Mouse (Mus musculus) midbrain, embryonic 16.5 days (tissue): ENCODE data around the gene Slc25a34. TPM values are rescaled to one million over a fixed set of nuclear protein-coding genes. Genes with fewer than 3 reads are reported as not detected.

Source experiments
- ATAC-seq: fragments of 200-750 bp; cut with Nextera tagmentation; 2 replicates; pipeline ENCODE4 v1.8.0; 2017; ENCODE audit warnings: moderate TSS enrichment
- H3K27ac ChIP-seq: fragments of 300-500 bp; sonication (generic); 2 replicates; pipeline ENCODE4 v1.5.1; 2014; ENCODE audit warnings: mild to moderate bottlenecking, low read length, mixed read lengths
- H3K27me3 ChIP-seq: fragments of 300-500 bp; sonication (generic); 2 replicates; pipeline ENCODE4 v1.6.1; 2014; ENCODE audit warnings: low read depth, low read length, mixed read lengths; ENCODE audit not compliant: control insufficient read depth, insufficient read depth
- H3K36me3 ChIP-seq: fragments of 300-500 bp; sonication (generic); 2 replicates; pipeline ENCODE4 v1.6.1; 2014; ENCODE audit warnings: mild to moderate bottlenecking, low read length, moderate library complexity, mixed read lengths; ENCODE audit not compliant: control insufficient read depth, insufficient read depth
- H3K4me1 ChIP-seq: fragments of 300-500 bp; sonication (generic); 2 replicates; pipeline ENCODE4 v1.6.1; 2014; ENCODE audit warnings: mild to moderate bottlenecking, low read length, mixed read lengths; ENCODE audit not compliant: control insufficient read depth, insufficient read depth
- H3K4me2 ChIP-seq: fragments of 300-500 bp; sonication (generic); 2 replicates; pipeline ENCODE4 v1.6.1; 2014; ENCODE audit warnings: mild to moderate bottlenecking, low read length, mixed read lengths
- H3K4me3 ChIP-seq: fragments of 300-500 bp; sonication (generic); 2 replicates; pipeline ENCODE4 v1.5.1; 2014; ENCODE audit warnings: low read depth, mild to moderate bottlenecking, low read length, moderate library complexity, mixed read lengths
- H3K9ac ChIP-seq: fragments of 300-500 bp; sonication (generic); 2 replicates; pipeline ENCODE4 v1.6.1; 2014; ENCODE audit warnings: low read depth, low read length, mixed read lengths
- H3K9me3 ChIP-seq: fragments of 300-500 bp; sonication (generic); replicated peaks from 2 replicates; pipeline ENCODE4 v1.6.1; 2014; ENCODE audit warnings: mild to moderate bottlenecking, low read length, mixed read lengths; ENCODE audit not compliant: control insufficient read depth, poor library complexity, severe bottlenecking
- WGBS: fragments of 180-500 bp; shearing (Covaris S2); extraction: QIAGEN DNeasy Blood & Tissue Kit; methylation state at CpG from one replicate; pipeline ENCODE4 v1.1.7; 2014; 5-methylcytosine and 5-hydroxymethylcytosine counted together
- polyA plus RNA-seq: library from polyadenylated mRNA; unstranded; fragments of >200 nt; fragmentation: Nextera tagmentation; extraction: Ambion mirVana; gene quantifications from 2 replicates; pipeline ENCODE4 v1.2.1, GENCODE M21; 2015

Gene Slc25a34
- polyA plus RNA-seq: 0.27 and 0.45 TPM in 2 replicates

DNA sequence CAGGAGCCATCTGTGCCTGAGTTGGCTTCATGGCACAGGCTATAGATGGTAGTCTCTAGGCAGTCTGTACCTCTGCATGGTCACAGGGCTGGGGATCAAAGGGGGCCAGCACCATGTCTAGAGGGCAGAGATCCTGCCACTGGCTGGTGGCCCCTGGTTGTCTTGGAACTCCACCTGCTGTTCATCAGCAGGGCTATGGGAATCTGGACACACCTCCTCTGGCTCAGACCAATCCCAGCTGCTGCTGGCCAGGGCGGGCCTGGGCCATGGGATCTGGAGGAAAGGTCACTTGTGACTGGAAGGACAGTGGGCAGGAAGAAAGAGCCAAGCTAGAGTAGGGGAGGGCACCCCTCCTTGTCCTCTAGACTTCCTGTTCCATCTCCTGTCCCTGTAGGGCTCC is at the start of gene Slc25a34:
TSS of gene Slc25a34 (minus strand) at position 156 of the 400 bp plus-strand sequence.
- Histone ChIP-seq H3K36me3 (peaks cover 24% of the 10 kb centered on the region), H3K4me1 (no peaks in the 10 kb centered on the region), H3K27me3 (no peaks in the 10 kb centered on the region), H3K4me3 (no peak within 1 kb of the TSS), H3K27ac (no peak within 1 kb of the TSS), H3K9me3 (no peaks in the 10 kb centered on the region), H3K9ac (no peak within 1 kb of the TSS), H3K4me2 (no peak within 1 kb of the TSS)
- 67% methylated on average over 1 of the region's 1 CpGs for WGBS
- ATAC-seq: 0 out of 2 replicates have a peak, but pooled peaks have one; percentile 36

DNA sequence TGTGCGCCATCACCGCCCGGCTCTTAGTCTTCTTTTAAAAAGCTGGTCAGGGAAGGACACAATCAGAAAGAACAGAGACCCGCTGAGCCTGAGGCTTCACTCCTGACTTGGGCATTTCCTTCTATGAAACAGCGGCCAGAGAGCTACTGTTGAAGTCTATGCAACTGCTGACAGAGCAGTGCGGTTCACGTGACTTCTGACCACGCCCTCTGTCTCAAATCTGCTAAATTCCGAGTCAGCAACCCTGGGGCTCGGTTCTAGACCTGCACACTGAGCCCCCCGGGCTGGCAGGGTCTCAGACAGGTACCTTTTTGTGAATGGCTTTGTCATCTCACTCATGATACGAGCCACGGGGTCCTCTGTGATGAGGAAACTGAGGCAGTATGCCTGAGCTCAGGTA is 48.7 kb upstream of the Slc25a34 start:
- 78% methylated on average over 13 of the region's 13 CpGs for WGBS
- Histone ChIP-seq H3K9me3 (no peaks in the 10 kb centered on the region), H3K36me3 (no peaks in the 10 kb centered on the region), H3K4me2 (no peak overlapping the region), H3K27me3 (no peaks in the 10 kb centered on the region), H3K4me1 (no peaks in the 10 kb centered on the region), H3K4me3 (no peak overlapping the region), H3K27ac (no peak overlapping the region), H3K9ac (no peak overlapping the region)
- no peak for ATAC-seq

DNA sequence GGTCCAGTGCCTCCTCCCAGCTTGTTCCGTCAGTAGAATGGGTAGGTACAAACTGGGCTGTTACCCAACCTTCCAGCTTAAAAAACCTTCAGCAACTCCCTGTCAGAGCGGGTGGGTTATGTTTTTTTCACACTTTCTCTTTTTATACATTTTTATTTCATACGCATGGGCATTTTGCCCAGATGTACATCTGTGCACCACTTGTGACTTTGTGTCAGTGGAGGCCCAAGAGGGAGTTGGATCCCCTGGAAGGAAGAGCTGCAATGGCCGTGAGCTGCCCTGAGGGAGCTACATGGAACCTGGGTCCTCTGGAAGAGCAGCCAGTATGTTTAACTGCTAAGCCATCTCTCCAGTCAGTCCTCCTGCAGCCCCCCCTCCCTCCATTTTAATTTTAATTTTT is 47.8 kb upstream of the Slc25a34 start:
- Histone ChIP-seq H3K9ac (no peak overlapping the region), H3K36me3 (no peaks in the 10 kb centered on the region), H3K27me3 (no peaks in the 10 kb centered on the region), H3K4me1 (no peaks in the 10 kb centered on the region), H3K9me3 (no peaks in the 10 kb centered on the region), H3K27ac (no peak overlapping the region), H3K4me2 (no peak overlapping the region), H3K4me3 (no peak overlapping the region)
- WGBS: 80% methylated on average over 4 of the region's 4 CpGs
- no peak for ATAC-seq

DNA sequence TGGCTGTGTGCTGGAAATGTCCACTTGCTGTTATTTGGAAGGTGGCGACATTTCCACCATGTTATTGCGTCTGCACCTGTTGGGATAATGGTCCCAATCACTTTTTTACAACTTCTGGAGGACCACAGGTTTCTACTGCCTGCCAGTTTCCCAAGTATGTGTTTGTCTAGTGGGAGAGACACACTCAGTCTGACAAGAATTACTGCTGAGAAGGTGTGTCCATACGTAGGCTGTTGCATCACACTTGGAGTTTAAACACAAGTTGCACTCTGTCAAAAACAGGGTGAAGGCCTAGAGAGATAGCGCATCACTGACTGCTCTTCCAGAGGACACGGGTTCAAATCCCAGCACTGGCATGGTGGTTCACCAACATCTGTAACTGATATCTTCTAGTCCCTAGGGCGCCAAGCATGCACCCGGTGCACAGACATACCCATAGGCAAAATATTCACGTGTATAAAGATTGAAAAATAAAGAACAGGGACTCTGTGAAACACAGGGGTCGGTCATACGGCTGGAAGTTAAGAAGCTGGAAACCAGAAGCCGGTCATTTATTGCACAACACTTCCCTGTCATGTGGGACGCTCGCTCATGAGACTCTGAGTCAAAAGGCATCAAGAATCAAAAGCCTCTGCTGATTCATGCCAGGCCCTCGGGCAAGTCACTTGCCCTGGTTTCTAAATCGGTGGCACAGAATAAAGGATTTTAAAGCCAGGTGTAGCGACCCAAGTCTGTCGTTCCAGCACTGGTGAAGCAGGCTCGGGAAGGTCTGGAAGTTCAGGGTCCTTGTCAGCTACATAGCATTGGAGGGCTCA is 46.5 kb upstream of the Slc25a34 start:
- no peak for ATAC-seq
- no peaks in the 10 kb centered on the region for H3K4me1 ChIP-seq
- H3K36me3 ChIP-seq: no peaks in the 10 kb centered on the region
- WGBS: 88% methylated on average over 18 of the region's 18 CpGs
- no peak overlapping the region for H3K4me2 ChIP-seq
- no peak overlapping the region for H3K4me3 ChIP-seq
- no peak overlapping the region for H3K9ac ChIP-seq
- no peaks in the 10 kb centered on the region for H3K27me3 ChIP-seq
- H3K9me3 ChIP-seq: no peaks in the 10 kb centered on the region
- H3K27ac ChIP-seq: no peak overlapping the region

DNA sequence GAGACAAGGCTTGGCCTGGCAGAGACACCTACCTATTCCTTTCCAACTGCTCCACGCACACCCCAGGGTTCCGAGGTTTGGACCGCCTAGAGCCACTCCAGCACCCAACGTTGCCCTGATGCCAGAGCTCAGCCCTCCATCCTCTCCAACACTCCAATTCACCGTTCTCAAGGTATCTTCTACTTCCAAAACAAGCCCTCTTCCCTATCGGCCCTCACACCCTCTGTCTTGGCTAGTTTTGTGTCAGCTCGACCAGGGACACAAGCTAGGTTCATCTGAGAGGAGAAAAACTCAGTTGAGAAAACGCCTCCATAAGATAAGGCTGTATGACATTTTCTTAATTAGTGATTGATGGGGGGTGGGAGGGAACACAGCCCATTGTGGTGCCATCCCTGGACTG is 41.2 kb upstream of the Slc25a34 start, which contains the start of gene Plekhm2:
TSS of gene Plekhm2 (minus strand) at position 101 of the 400 bp plus-strand sequence.
- Histone ChIP-seq H3K9me3 (no peaks in the 10 kb centered on the region), H3K4me3 (peak within 1 kb of the TSS; percentile 90), H3K4me2 (peak within 1 kb of the TSS; percentile 89), H3K36me3 (no peaks in the 10 kb centered on the region), H3K9ac (peak within 1 kb of the TSS; percentile 98), H3K27me3 (no peaks in the 10 kb centered on the region), H3K4me1 (peaks cover 14% of the 10 kb centered on the region), H3K27ac (peak within 1 kb of the TSS; percentile 80)
- no peak; the same call in 1 of the 2 replicates for ATAC-seq
- 76% methylated on average over 8 of the region's 8 CpGs for WGBS

DNA sequence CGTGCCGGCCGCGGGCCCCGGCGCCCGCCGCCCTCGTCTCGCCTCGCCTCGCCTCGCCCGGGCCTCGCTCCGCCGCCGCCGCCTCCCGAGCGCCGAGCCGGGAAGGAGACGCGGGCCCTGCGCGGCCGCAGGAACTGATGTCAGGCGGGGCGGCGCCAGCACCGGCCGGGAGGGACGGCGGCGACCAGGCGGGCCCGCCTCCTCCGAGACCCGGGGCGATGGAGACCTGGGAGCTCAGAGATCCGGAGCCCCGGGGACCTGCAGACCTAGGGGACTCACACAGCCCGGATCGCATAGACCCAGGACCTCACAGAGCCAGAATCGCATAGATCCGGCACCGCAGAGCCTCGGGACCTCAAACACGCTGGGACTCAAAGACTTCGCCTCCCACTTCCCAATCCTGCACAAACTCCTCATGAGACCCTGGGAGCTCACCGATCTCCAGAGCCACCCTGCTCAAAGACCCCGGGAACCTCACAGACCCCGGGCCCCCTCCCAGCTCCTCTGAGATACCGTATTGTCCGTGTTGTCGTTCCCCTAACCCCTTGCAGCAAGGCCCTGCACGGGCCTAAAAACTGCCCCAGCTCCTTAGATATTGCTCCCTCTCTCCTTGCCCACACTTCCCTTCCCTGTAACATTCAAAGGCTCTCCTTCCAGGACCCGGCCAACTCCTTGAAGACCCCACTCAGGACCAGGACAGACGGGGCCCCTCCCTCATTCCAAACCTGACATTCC is 40.6 kb upstream of the Slc25a34 start:
- WGBS: 1% methylated on average over 58 of the region's 60 CpGs
- Histone ChIP-seq H3K4me1 (peaks cover 14% of the 10 kb centered on the region), H3K9ac (peak overlapping the region; percentile 98), H3K4me2 (peak overlapping the region; percentile 89), H3K36me3 (no peaks in the 10 kb centered on the region), H3K9me3 (no peaks in the 10 kb centered on the region), H3K27ac (peak overlapping the region; percentile 80), H3K27me3 (no peaks in the 10 kb centered on the region), H3K4me3 (peak overlapping the region; percentile 90)
- peak; percentile 85 for ATAC-seq

DNA sequence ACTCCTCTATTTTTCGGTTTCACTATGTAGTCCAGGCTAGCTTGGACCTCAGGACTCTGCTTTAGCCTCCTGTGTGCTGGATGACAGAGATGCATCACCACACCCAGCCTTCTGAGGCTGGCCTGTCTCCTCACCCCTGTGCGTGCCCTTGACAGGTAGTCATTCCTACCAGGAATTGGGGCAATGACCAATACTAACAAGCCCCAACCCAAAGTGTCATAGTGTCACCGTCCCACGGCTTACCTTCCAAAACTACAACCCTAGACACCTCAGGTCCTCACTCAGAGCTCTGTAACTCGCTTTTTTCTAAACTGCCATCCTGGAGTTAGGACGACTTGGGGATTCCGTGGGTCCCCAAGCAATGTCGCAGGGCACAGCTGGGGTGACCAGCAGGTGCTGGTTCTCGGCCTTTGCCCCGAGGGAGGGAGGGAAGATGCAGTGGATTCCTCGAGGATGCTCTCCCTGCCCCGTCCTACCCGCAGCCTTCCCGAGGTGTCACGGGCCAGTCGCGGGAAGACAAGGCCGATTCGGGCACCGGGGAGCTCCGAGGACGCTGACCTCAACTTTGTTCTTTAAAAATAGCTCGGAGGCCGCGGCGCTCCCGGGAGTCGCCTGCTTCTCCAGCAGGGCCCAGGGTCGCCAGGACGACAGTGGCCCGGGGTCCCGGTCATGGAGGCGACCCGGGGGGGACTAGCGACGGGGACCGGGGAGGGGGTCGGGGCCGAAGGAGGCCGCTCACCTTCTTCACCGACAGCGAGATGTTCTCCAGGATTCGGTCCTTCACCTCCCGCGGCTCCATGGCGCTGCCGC is 39.7 kb upstream of the Slc25a34 start:
- H3K27ac ChIP-seq: peak overlapping the region; percentile 80
- no peaks in the 10 kb centered on the region for H3K9me3 ChIP-seq
- peaks cover 14% of the 10 kb centered on the region for H3K4me1 ChIP-seq
- peak overlapping the region; percentile 89 for H3K4me2 ChIP-seq
- WGBS: 4% methylated on average over 42 of the region's 47 CpGs
- no peaks in the 10 kb centered on the region for H3K27me3 ChIP-seq
- no peaks in the 10 kb centered on the region for H3K36me3 ChIP-seq
- peak overlapping the region; percentile 90 for H3K4me3 ChIP-seq
- peak; percentile 36 for ATAC-seq
- peak overlapping the region; percentile 98 for H3K9ac ChIP-seq

DNA sequence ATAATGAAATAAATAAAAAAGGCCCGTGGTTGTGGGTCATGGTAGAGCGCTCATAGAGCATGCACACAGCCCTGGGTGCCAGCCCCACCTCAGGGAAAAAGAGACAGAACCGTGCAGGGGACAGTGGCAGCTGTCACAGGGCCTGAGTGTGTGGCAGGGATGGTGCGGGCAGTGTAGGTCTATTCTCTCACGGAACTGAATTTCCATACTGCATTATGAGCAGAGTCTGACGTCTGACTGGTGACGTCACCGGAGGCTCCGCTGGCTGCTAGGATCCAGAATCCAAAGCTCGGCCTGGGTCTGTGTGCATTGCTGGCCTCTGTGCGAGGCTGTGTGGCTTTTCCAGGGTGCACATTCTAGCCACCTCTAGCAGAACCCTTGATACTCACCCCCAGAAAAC is 37.3 kb upstream of the Slc25a34 start:
- 76% methylated on average over 11 of the region's 11 CpGs for WGBS

More for the DNA sequence above, 37.3 kb upstream of the Slc25a34 start:
- ATAC-seq: no peak
- Histone ChIP-seq H3K4me2 (no peak overlapping the region), H3K27ac (no peak overlapping the region), H3K9me3 (no peaks in the 10 kb centered on the region), H3K9ac (no peak overlapping the region), H3K4me1 (peaks cover 14% of the 10 kb centered on the region), H3K4me3 (no peak overlapping the region), H3K27me3 (no peaks in the 10 kb centered on the region), H3K36me3 (no peaks in the 10 kb centered on the region)
